Mouse (Mus musculus): ENCODE results near the gene Sec63.

- TF ChIP-seq FLI1 (IDR thresholded peaks at IDR 0.05; ENCODE audit: low read length) = no peak
- TF ChIP-seq GATA1 (IDR thresholded peaks at IDR 0.05; ENCODE audit: borderline replicate concordance, low read length) = no peak
Measured at GRCm38 (mm10) chr10:42751813-42752212, 9.5 kb upstream of the Sec63 start.

All from megakaryocyte, embryonic 14.5 days (primary cell).